Comparison of ENCODE assay signal across 9 mouse cellular contexts in the genomic region with DNA sequence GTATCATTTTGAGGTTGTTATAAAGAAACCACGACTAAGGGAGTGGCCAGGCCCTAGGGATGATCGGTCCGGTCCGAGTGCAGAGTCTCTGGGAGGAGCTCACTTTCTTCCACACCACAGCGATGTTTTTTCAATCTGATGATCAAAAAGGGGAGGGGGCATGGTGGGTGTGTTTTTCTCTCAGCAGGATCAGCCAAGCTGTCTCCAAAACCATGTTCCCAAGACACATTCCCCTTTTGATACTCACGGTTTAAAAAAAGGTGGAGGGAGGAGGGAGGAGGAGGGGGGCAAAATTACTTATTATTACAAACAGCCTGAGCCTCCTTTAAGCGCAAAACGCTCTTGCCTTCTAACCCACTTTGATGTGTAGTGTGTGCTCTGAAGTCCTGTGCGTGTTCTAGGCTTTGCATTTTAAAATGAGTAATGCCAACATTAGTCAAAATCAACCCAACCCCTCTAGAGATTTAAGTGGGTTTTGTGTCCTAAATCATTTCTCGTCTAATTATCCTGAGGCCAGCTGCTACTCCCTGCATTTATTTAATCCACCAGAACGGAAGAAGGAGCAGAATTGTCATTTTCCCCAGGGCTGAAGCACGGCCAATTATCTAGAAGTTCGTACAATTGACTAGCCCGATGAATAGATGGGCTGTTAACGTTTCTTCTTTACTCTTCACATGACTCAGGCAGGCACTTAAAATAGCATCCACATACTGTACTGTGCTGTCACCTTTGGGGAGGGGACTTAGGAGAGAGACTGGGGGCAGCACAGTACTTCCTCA.
A peak's percentile ranks its signal among the peaks of the same experiment; 100 is the strongest.
DNase-seq lines count a peak whose midpoint lies in the region; ATAC-seq lines count a peak whose summit lies in the region.
"Had no signal": no experiment of that assay in that cellular context is flagged by ENCODE, and none has a peak within 500 bp of the region (broad histone marks: within the 10 kb centered on the region; RNA-seq: fewer than 3 reads in every experiment).

No protein-coding gene starts in this region.

- H3K9me3 ChIP-seq in forebrain, embryonic 15.5 days = no peaks in the 10 kb centered on the region
- H3K9me3 ChIP-seq in midbrain, embryonic 14.5 days (ENCODE audit: control insufficient read depth, low read length) = no peaks in the 10 kb centered on the region

- WGBS in forebrain, embryonic 15.5 days = 4% methylated on average over 15 of the region's 15 CpGs
- 5% methylated on average over 15 of the region's 15 CpGs for WGBS in midbrain, embryonic 14.5 days

- no peak overlapping the region for H3K9ac ChIP-seq in forebrain, embryonic 15.5 days (replicated peaks)
- no peak overlapping the region for H3K9ac ChIP-seq in midbrain, embryonic 14.5 days (replicated peaks; ENCODE audit: low read length)

- peaks cover 22% of the 10 kb centered on the region for H3K4me1 ChIP-seq in forebrain, embryonic 15.5 days
- H3K4me1 ChIP-seq in midbrain, embryonic 14.5 days (ENCODE audit: control insufficient read depth, insufficient read depth, low read length) = peaks cover 19% of the 10 kb centered on the region; the same call in 1 of the 2 replicates

- H3K27ac ChIP-seq in forebrain, embryonic 15.5 days (replicated peaks) = peak overlapping the region; percentile 75
- H3K27ac ChIP-seq in midbrain, embryonic 14.5 days (replicated peaks; ENCODE audit: low read depth, low read length) = peak overlapping the region; percentile 78

- no peaks in the 10 kb centered on the region for H3K36me3 ChIP-seq in forebrain, embryonic 15.5 days
- H3K36me3 ChIP-seq in midbrain, embryonic 14.5 days (ENCODE audit: control insufficient read depth, insufficient read depth, low read length) = no peaks in the 10 kb centered on the region

- peak overlapping the region; percentile 19 for H3K4me3 ChIP-seq in forebrain, embryonic 15.5 days
- no peak overlapping the region for H3K4me3 ChIP-seq in midbrain, embryonic 14.5 days (replicated peaks; ENCODE audit: low read depth, low read length)

- intact Hi-C loops in left cerebral cortex, postnatal 25 days (cut with DNase I) = no loop called here

- peak; percentile 63 for ATAC-seq in forebrain, embryonic 15.5 days (replicated peaks)
- peak; percentile 88 for ATAC-seq in midbrain, embryonic 14.5 days (ENCODE audit: low FRiP score, low TSS enrichment)
- no peak for ATAC-seq in CD4-positive, CD25-positive, alpha-beta regulatory T cell, adult 4 months

- H3K4me2 ChIP-seq in forebrain, embryonic 15.5 days (replicated peaks) = peak overlapping the region; percentile 31
- peak overlapping the region; percentile 42 for H3K4me2 ChIP-seq in midbrain, embryonic 14.5 days (ENCODE audit: low read length)

- peak; percentile 29 to 36 for DNase-seq in cerebellum, postnatal 10 days
- DNase-seq in cerebellum, adult 8-10 months = no peak
- peak; percentile 54 for DNase-seq in NIH3T3 (ENCODE audit: low read depth)
- peak; percentile 84 for DNase-seq in midbrain, embryonic 14.5 days
- no peak for DNase-seq in right cerebral cortex, postnatal 14 days
- DNase-seq in left cerebral cortex, postnatal 25 days (ENCODE audit: low spot score in 2 of 2) = no peak
- DNase-seq: heart, postnatal 14 days had no signal

- H3K27me3 ChIP-seq in forebrain, embryonic 15.5 days = no peaks in the 10 kb centered on the region
- H3K27me3 ChIP-seq in midbrain, embryonic 14.5 days (ENCODE audit: control insufficient read depth, insufficient read depth, low read length) = no peaks in the 10 kb centered on the region

Comparison
In these comparisons a context has a peak if more than half of its experiments do, and no peak if none do; other contexts are left out.
1. DNase-seq: peak in cerebellum, postnatal 10 days (2 of 2), NIH3T3 (single experiment) and midbrain, embryonic 14.5 days (single experiment); none in cerebellum, adult 8-10 months (single experiment), right cerebral cortex, postnatal 14 days (single experiment) and left cerebral cortex, postnatal 25 days (0 of 2).